Mouse (Mus musculus) hindbrain, embryonic 12.5 days (tissue): Measurements from ENCODE around the gene Lasp1. TPM values are rescaled to one million over a fixed set of nuclear protein-coding genes. Genes with fewer than 3 reads are reported as not detected.
A peak's percentile ranks its signal among the peaks of the same experiment; 100 is the strongest.

ENCODE experiments used
- ATAC-seq: fragments of 200-750 bp; cut with Nextera tagmentation; 2 replicates; pipeline ENCODE4 v1.8.0; 2017; ENCODE audit warnings: moderate TSS enrichment; ENCODE audit not compliant: low FRiP score
- H3K27ac ChIP-seq: fragments of 300-500 bp; sonication (generic); 2 replicates; pipeline ENCODE4 v1.5.1; 2016; ENCODE audit warnings: mild to moderate bottlenecking
- H3K27me3 ChIP-seq: fragments of 300-500 bp; sonication (generic); 2 replicates; pipeline ENCODE4 v1.6.1; 2016; ENCODE audit warnings: mild to moderate bottlenecking
- H3K36me3 ChIP-seq: fragments of 300-500 bp; sonication (generic); 2 replicates; pipeline ENCODE4 v1.6.1; 2016; ENCODE audit warnings: mild to moderate bottlenecking
- H3K4me1 ChIP-seq: fragments of 300-500 bp; sonication (generic); 2 replicates; pipeline ENCODE4 v1.6.1; 2016
- H3K4me2 ChIP-seq: fragments of 300-500 bp; sonication (generic); replicated peaks from 2 replicates; pipeline ENCODE4 v1.6.1; 2016; ENCODE audit warnings: mild to moderate bottlenecking
- H3K4me3 ChIP-seq: fragments of 300-500 bp; sonication (generic); 2 replicates; pipeline ENCODE4 v1.5.1; 2016; ENCODE audit warnings: mild to moderate bottlenecking
- H3K9ac ChIP-seq: fragments of 300-500 bp; sonication (generic); 2 replicates; pipeline ENCODE4 v1.6.1; 2016; ENCODE audit warnings: mild to moderate bottlenecking, moderate library complexity
- H3K9me3 ChIP-seq: fragments of 300-500 bp; sonication (generic); replicated peaks from 2 replicates; pipeline ENCODE4 v1.6.1; 2016; ENCODE audit warnings: mild to moderate bottlenecking
- WGBS: fragments of 180-500 bp; shearing (Covaris S2); methylation state at CpG from one replicate; pipeline ENCODE4 v1.1.7; 2016; 5-methylcytosine and 5-hydroxymethylcytosine counted together
- polyA plus RNA-seq: library from polyadenylated mRNA; unstranded; fragments of >200 nt; fragmentation: Nextera tagmentation; extraction: Ambion mirVana; gene quantifications from 2 replicates; pipeline ENCODE4 v1.2.1, GENCODE M21; 2016

Gene Lasp1
- polyA plus RNA-seq, 1 experiment from 2014 or later = 111 TPM

- WGBS = 58% methylated on average over 11 of the region's 11 CpGs
- Histone ChIP-seq H3K27me3 (no peaks in the 10 kb centered on the region), H3K4me3 (no peak overlapping the region), H3K9ac (no peak overlapping the region), H3K4me2 (no peak overlapping the region), H3K9me3 (no peaks in the 10 kb centered on the region), H3K36me3 (peaks cover 31% of the 10 kb centered on the region), H3K4me1 (peaks cover 22% of the 10 kb centered on the region), H3K27ac (peak overlapping the region; percentile 57; the same call in 1 of the 2 replicates)
- no peak for ATAC-seq
Observed at GRCm38 (mm10) chr11:97839441-97840134, 40.8 kb downstream of the Lasp1 start.

- peaks cover 22% of the 10 kb centered on the region for H3K4me1 ChIP-seq
- ATAC-seq = no peak
- 76% methylated on average over 2 of the region's 2 CpGs for WGBS
- H3K4me3 ChIP-seq = no peak overlapping the region
- peak overlapping the region; percentile 85 for H3K27ac ChIP-seq
- no peaks in the 10 kb centered on the region for H3K9me3 ChIP-seq
- no peaks in the 10 kb centered on the region for H3K27me3 ChIP-seq
- H3K4me2 ChIP-seq = peak overlapping the region; percentile 59
- no peak overlapping the region for H3K9ac ChIP-seq
- H3K36me3 ChIP-seq = peaks cover 26% of the 10 kb centered on the region
Observed at GRCm38 (mm10) chr11:97840135-97840490, 41.3 kb downstream of the Lasp1 start.

GRCm38 (mm10) chr11:97840539-97840954 lies 41.7 kb downstream of the Lasp1 start, which contains the start of gene B230217C12Rik:
Gene B230217C12Rik, plus strand, starts transcription at chr11:97840780.
- H3K4me2 ChIP-seq = peak within 1 kb of the TSS; percentile 59
- H3K4me1 ChIP-seq = peaks cover 22% of the 10 kb centered on the region
- peak within 1 kb of the TSS; percentile 46 for H3K4me3 ChIP-seq
- peak within 1 kb of the TSS; percentile 85 for H3K27ac ChIP-seq
- H3K27me3 ChIP-seq = no peaks in the 10 kb centered on the region
- peaks cover 21% of the 10 kb centered on the region for H3K36me3 ChIP-seq
- H3K9me3 ChIP-seq = no peaks in the 10 kb centered on the region
- 2% methylated on average over 6 of the region's 6 CpGs for WGBS
- peak within 1 kb of the TSS; percentile 65 for H3K9ac ChIP-seq
- ATAC-seq = peak; percentile 51

- Histone ChIP-seq H3K27ac (peak overlapping the region; percentile 85), H3K27me3 (no peaks in the 10 kb centered on the region), H3K4me1 (peaks cover 22% of the 10 kb centered on the region), H3K9ac (peak overlapping the region; percentile 65), H3K4me2 (peak overlapping the region; percentile 59), H3K36me3 (peaks cover 17% of the 10 kb centered on the region), H3K4me3 (peak overlapping the region; percentile 46), H3K9me3 (no peaks in the 10 kb centered on the region)
- WGBS = 1% methylated on average over 22 of the region's 22 CpGs
- ATAC-seq = peak; percentile 86
Observed at GRCm38 (mm10) chr11:97840991-97841661, 42.3 kb downstream of the Lasp1 start.

GRCm38 (mm10) chr11:97842001-97842400 lies 43.2 kb downstream of the Lasp1 start:
- H3K9me3 ChIP-seq = no peaks in the 10 kb centered on the region
- H3K36me3 ChIP-seq = peaks cover 8% of the 10 kb centered on the region
- peak overlapping the region; percentile 85; the same call in 1 of the 2 replicates for H3K27ac ChIP-seq
- peaks cover 22% of the 10 kb centered on the region for H3K4me1 ChIP-seq
- ATAC-seq = no peak
- H3K9ac ChIP-seq = peak overlapping the region; percentile 65
- peak overlapping the region; percentile 46 for H3K4me3 ChIP-seq
- 30% methylated on average over 4 of the region's 4 CpGs for WGBS
- no peaks in the 10 kb centered on the region for H3K27me3 ChIP-seq
- H3K4me2 ChIP-seq = peak overlapping the region; percentile 59

- Histone ChIP-seq H3K9ac (no peak overlapping the region), H3K36me3 (no peaks in the 10 kb centered on the region), H3K4me1 (no peaks in the 10 kb centered on the region), H3K4me2 (no peak overlapping the region), H3K9me3 (no peaks in the 10 kb centered on the region), H3K27ac (no peak overlapping the region), H3K4me3 (no peak overlapping the region), H3K27me3 (no peaks in the 10 kb centered on the region)
- no peak for ATAC-seq
- WGBS = 64% methylated on average over 6 of the region's 6 CpGs
Observed at GRCm38 (mm10) chr11:97850367-97850766, 51.6 kb downstream of the Lasp1 start.

GRCm38 (mm10) chr11:97851601-97852000 lies 52.8 kb downstream of the Lasp1 start:
- Histone ChIP-seq H3K4me3 (no peak overlapping the region), H3K9me3 (no peaks in the 10 kb centered on the region), H3K4me1 (no peaks in the 10 kb centered on the region), H3K36me3 (no peaks in the 10 kb centered on the region), H3K4me2 (no peak overlapping the region), H3K27ac (no peak overlapping the region), H3K27me3 (no peaks in the 10 kb centered on the region), H3K9ac (no peak overlapping the region)
- ATAC-seq = no peak
- 95% methylated on average over 2 of the region's 2 CpGs for WGBS

GRCm38 (mm10) chr11:97855473-97855872 lies 56.7 kb downstream of the Lasp1 start:
- no peak overlapping the region for H3K9ac ChIP-seq
- no peaks in the 10 kb centered on the region for H3K36me3 ChIP-seq
- H3K9me3 ChIP-seq = no peaks in the 10 kb centered on the region
- H3K4me1 ChIP-seq = no peaks in the 10 kb centered on the region
- no peak overlapping the region for H3K4me2 ChIP-seq
- no peak for ATAC-seq
- no peak overlapping the region for H3K4me3 ChIP-seq
- 94% methylated on average over 2 of the region's 2 CpGs for WGBS
- H3K27ac ChIP-seq = no peak overlapping the region
- no peaks in the 10 kb centered on the region for H3K27me3 ChIP-seq

GRCm38 (mm10) chr11:97862148-97862547 lies 63.3 kb downstream of the Lasp1 start:
- no peak overlapping the region for H3K4me3 ChIP-seq
- H3K4me1 ChIP-seq = no peaks in the 10 kb centered on the region
- ATAC-seq = no peak
- no peaks in the 10 kb centered on the region for H3K36me3 ChIP-seq
- no peak overlapping the region for H3K9ac ChIP-seq
- no peak overlapping the region for H3K27ac ChIP-seq
- no peaks in the 10 kb centered on the region for H3K9me3 ChIP-seq
- no peak overlapping the region for H3K4me2 ChIP-seq
- no peaks in the 10 kb centered on the region for H3K27me3 ChIP-seq
- 80% methylated on average over 2 of the region's 2 CpGs for WGBS

- WGBS = 92% methylated on average over 5 of the region's 5 CpGs
- no peak for ATAC-seq
- Histone ChIP-seq H3K4me3 (no peak overlapping the region), H3K4me2 (no peak overlapping the region), H3K9ac (no peak overlapping the region), H3K4me1 (no peaks in the 10 kb centered on the region), H3K9me3 (no peaks in the 10 kb centered on the region), H3K36me3 (no peaks in the 10 kb centered on the region), H3K27ac (no peak overlapping the region), H3K27me3 (no peaks in the 10 kb centered on the region)
Observed at GRCm38 (mm10) chr11:97865421-97865820, 66.6 kb downstream of the Lasp1 start.

- no peaks in the 10 kb centered on the region for H3K27me3 ChIP-seq
- no peak overlapping the region for H3K9ac ChIP-seq
- 87% methylated on average over 3 of the region's 3 CpGs for WGBS
- no peak overlapping the region for H3K4me2 ChIP-seq
- H3K4me3 ChIP-seq = no peak overlapping the region
- no peaks in the 10 kb centered on the region for H3K36me3 ChIP-seq
- ATAC-seq = no peak
- no peaks in the 10 kb centered on the region for H3K9me3 ChIP-seq
- no peaks in the 10 kb centered on the region for H3K4me1 ChIP-seq
- no peak overlapping the region for H3K27ac ChIP-seq
Observed at GRCm38 (mm10) chr11:97866091-97866888, 67.5 kb downstream of the Lasp1 start.

GRCm38 (mm10) chr11:97867591-97867990 lies 68.8 kb downstream of the Lasp1 start:
- ATAC-seq = no peak
- no peaks in the 10 kb centered on the region for H3K9me3 ChIP-seq
- WGBS = 91% methylated on average over 3 of the region's 3 CpGs

More at GRCm38 (mm10) chr11:97867591-97867990, 68.8 kb downstream of the Lasp1 start:
- no peak overlapping the region for H3K9ac ChIP-seq
- H3K4me3 ChIP-seq = no peak overlapping the region
- H3K4me2 ChIP-seq = no peak overlapping the region
- H3K27me3 ChIP-seq = no peaks in the 10 kb centered on the region
- no peak overlapping the region for H3K27ac ChIP-seq
- H3K4me1 ChIP-seq = no peaks in the 10 kb centered on the region
- H3K36me3 ChIP-seq = no peaks in the 10 kb centered on the region
